Mouse (Mus musculus) forebrain, embryonic 14.5 days (tissue): ENCODE measurements at regions not wholly inside any gene's neighbourhood (a gene's known extent, or its start where the extent isn't known, plus 50 kb on each side); places are given as distances from the start of the nearest gene placed in this dataset.

Experiments used
- ATAC-seq: fragments of 200-750 bp; cut with Nextera tagmentation; 2 replicates; pipeline ENCODE4 v1.8.0; 2017; ENCODE audit warnings: mild to moderate bottlenecking, moderate library complexity
- DNase-seq: peaks from one replicate; pipeline ENCODE4 v3.0.0-alpha.2; 2015; ENCODE audit warnings: low spot score
- H3K27ac ChIP-seq: fragments of 300-500 bp; sonication (generic); 2 replicates; pipeline ENCODE4 v1.5.1; 2014; ENCODE audit warnings: low read depth, mild to moderate bottlenecking, control low read depth, low read length, moderate library complexity
- H3K27me3 ChIP-seq: fragments of 300-500 bp; sonication (generic); replicated peaks from 2 replicates; pipeline ENCODE4 v1.6.1; 2014; ENCODE audit warnings: low read length, control low read depth, mixed read lengths; ENCODE audit not compliant: control insufficient read depth, insufficient read depth
- H3K36me3 ChIP-seq: fragments of 300-500 bp; sonication (generic); 2 replicates; pipeline ENCODE4 v1.6.1; 2014; ENCODE audit warnings: low read length, control low read depth; ENCODE audit not compliant: control insufficient read depth, insufficient read depth
- H3K4me1 ChIP-seq: fragments of 300-500 bp; sonication (generic); 2 replicates; pipeline ENCODE4 v1.6.1; 2014; ENCODE audit warnings: antibody characterized with exemption, low read length, control low read depth; ENCODE audit not compliant: control insufficient read depth, insufficient read depth
- H3K4me2 ChIP-seq: fragments of 300-500 bp; sonication (generic); 2 replicates; pipeline ENCODE4 v1.6.1; 2014; ENCODE audit warnings: mild to moderate bottlenecking, control low read depth, low read length
- H3K4me3 ChIP-seq: fragments of 300-500 bp; sonication (generic); 2 replicates; pipeline ENCODE4 v1.5.1; 2014; ENCODE audit warnings: low read depth, low read length, control low read depth
- H3K9ac ChIP-seq: fragments of 300-500 bp; sonication (generic); 2 replicates; pipeline ENCODE4 v1.6.1; 2014; ENCODE audit warnings: mild to moderate bottlenecking, low read length, control low read depth, moderate library complexity
- H3K9me3 ChIP-seq: fragments of 300-500 bp; sonication (generic); replicated peaks from 2 replicates; pipeline ENCODE4 v1.6.1; 2016; ENCODE audit warnings: low read length, control low read depth, mixed read lengths; ENCODE audit not compliant: control insufficient read depth
- WGBS: fragments of 180-500 bp; shearing (Covaris S2); extraction: QIAGEN DNeasy Blood & Tissue Kit; methylation state at CpG from one replicate; pipeline ENCODE4 v1.1.7; 2014; 5-methylcytosine and 5-hydroxymethylcytosine counted together

DNA sequence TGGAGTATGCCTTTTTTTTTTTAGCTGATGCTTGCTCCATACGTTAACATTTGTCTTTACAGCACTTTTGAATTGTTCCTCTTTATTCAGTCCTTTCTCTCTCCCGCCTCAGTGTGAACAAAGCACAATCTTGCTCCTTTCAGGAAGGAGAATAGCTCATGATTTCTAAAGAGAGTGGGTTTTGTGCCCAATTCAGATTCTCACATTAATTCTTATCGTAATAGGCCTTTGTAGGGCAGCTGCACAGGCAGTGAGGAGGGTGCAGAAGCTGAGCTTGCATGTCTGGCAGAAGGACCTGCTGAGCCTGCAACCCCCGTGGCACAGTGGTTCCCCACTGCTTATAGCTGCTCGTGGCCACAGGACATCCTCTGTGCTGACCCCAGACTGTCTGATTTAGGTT is 169.2 kb downstream of the Ackr3 start:
- Histone ChIP-seq H3K9me3 (no peaks in the 10 kb centered on the region; the same call in 1 of the 2 replicates), H3K4me2 (no peak overlapping the region), H3K36me3 (no peaks in the 10 kb centered on the region), H3K9ac (no peak overlapping the region), H3K4me3 (no peak overlapping the region), H3K27ac (no peak overlapping the region), H3K4me1 (no peaks in the 10 kb centered on the region), H3K27me3 (no peaks in the 10 kb centered on the region)
- WGBS, result 59% methylated on average over 5 of the region's 5 CpGs
- ATAC-seq (peak; percentile 71), DNase-seq (peak; percentile 55)

DNA sequence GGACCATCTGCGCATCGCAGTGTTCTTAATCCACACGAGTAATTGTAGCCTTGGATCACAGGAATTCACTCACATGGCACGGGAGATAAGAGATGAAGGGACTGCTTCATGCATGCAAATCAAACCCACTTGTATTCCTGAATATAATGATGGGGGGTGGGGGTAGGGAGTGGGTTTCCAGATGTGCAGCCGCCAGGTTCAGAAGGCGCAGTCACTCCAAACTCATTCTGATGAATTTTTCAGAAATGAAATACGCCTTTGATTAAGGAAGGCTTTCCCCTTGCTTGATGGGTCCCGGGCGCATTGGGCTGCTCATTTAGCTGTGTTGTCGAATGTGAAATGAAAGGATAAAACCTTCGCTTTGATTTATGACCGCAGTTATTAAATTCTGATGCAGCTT is 170.7 kb downstream of the Ackr3 start:
- no peaks in the 10 kb centered on the region for H3K36me3 ChIP-seq
- no peaks in the 10 kb centered on the region; the same call in 1 of the 2 replicates for H3K9me3 ChIP-seq
- no peaks in the 10 kb centered on the region for H3K27me3 ChIP-seq
- H3K9ac ChIP-seq, result no peak overlapping the region
- ATAC-seq (peak; percentile 58; the same call in 1 of the 2 replicates), DNase-seq (peak; percentile 51)
- WGBS, result 82% methylated on average over 12 of the region's 12 CpGs
- H3K4me1 ChIP-seq, result no peaks in the 10 kb centered on the region
- H3K27ac ChIP-seq, result peak overlapping the region; percentile 63; the same call in 1 of the 2 replicates
- H3K4me2 ChIP-seq, result no peak overlapping the region
- no peak overlapping the region for H3K4me3 ChIP-seq

DNA sequence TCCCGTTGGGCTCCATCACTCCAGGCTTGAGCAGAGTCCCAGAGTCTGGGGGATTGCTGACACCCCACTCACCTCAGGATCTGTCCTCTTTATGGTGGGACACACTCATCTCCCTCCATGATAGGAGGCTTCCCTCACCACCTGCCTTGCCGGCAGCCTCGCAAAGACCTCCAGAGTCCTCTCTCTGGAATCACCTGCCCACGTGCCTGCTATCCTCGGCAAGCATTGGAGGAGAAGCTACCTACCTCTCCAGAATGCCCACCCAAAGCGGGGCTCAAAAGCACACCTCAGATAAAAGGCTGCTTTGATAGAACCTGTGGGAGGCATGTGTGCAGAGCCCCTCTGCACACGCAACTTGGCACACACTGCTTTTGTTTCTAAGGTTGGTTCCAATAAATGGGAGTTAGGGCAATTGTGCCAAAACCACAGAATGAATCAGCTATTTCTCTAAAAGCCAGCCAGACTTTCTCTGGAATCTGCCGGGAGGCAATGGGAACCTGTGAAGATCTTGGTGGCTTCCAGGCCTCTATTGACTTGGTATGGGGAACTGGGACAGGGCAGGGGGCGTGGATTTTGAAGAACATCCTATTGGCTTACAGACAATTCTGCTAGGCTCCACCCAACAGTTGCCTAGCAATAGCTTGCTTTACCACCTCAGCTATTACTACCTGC is 176.4 kb downstream of the Ackr3 start:
- Histone ChIP-seq H3K27ac (no peak overlapping the region), H3K4me3 (no peak overlapping the region), H3K4me1 (0 out of 2 replicates have a peak, but pooled peaks cover 4% of the 10 kb centered on the region), H3K36me3 (no peaks in the 10 kb centered on the region), H3K9ac (no peak overlapping the region), H3K4me2 (no peak overlapping the region), H3K27me3 (no peaks in the 10 kb centered on the region), H3K9me3 (no peaks in the 10 kb centered on the region)
- peak; percentile 37 for DNase-seq
- 77% methylated on average over 9 of the region's 9 CpGs for WGBS
- no peak for ATAC-seq

DNA sequence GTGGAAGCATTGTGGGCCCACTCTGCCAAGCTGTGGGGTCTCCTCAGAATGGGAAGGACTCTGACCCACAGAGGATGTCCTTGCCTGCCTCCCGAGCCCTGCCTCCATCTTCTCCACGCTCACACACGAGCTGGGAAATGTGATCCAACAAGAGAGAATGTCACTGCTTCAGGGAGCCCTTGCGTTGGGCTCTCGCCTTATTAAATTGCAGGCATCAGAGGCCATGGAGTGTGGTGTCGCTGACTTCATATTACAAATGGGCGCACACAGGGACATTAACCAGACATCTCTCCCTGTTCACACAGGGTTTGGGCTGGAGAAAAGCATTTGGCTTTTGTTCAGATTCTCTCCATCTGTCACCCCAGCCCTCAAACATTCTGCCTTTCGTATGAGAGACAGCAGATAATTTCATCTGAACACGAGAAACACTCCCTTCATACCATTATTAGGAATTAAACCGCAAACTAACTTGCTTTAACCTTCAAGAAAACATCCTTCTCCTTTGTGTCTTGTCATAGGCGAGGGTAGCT is 179.2 kb downstream of the Ackr3 start:
- DNase-seq, result peak; percentile 34
- Histone ChIP-seq H3K9ac (no peak overlapping the region), H3K4me2 (no peak overlapping the region), H3K27ac (no peak overlapping the region), H3K36me3 (no peaks in the 10 kb centered on the region), H3K27me3 (no peaks in the 10 kb centered on the region), H3K4me1 (0 out of 2 replicates have a peak, but pooled peaks cover 4% of the 10 kb centered on the region), H3K4me3 (no peak overlapping the region), H3K9me3 (no peaks in the 10 kb centered on the region)
- WGBS, result 77% methylated on average over 11 of the region's 11 CpGs
- no peak for ATAC-seq

DNA sequence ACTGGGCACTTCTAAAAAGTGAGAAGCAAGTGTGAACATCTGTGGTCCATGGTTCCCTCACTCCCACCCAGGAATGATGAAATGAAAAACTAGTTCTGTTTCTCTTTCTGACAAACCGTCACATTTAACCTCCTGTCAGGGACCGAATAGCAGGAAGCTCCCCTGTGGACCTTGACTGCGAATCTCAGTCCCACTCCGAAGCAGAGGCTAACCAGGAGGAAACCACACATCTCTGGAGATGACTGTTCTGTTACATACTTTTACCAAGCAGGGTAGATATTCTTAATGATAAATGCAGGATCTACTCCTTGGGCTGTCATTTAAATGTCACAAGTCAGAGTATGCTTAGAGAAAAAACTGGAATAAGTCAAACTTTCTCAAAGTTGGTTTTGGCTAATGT is 181.2 kb downstream of the Ackr3 start:
- Histone ChIP-seq H3K9me3 (no peaks in the 10 kb centered on the region), H3K27ac (no peak overlapping the region), H3K9ac (no peak overlapping the region), H3K4me3 (no peak overlapping the region), H3K36me3 (no peaks in the 10 kb centered on the region), H3K4me2 (no peak overlapping the region), H3K27me3 (no peaks in the 10 kb centered on the region), H3K4me1 (0 out of 2 replicates have a peak, but pooled peaks cover 4% of the 10 kb centered on the region)
- 88% methylated on average over 4 of the region's 4 CpGs for WGBS
- DNase-seq (no peak), ATAC-seq (no peak)

DNA sequence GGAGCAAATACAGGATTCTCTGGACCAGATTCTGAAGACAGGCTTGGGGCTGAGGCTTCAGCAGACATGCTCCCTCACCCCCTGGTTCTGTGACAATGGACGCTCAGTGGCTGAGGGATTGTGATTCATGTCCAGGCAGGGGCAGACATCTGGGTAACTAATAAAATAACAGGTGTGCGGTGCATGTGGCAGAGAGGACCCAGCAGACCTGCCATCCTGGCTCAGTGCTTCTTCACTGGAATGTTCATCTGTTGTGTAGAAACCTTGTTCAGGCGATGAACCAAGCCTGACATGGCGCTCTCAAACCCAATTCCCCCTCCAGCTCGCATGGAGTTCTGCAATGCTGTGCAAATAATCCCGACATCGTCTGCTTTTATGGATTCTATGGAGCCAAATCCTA is 183.0 kb downstream of the Ackr3 start:
- H3K9me3 ChIP-seq, result no peaks in the 10 kb centered on the region
- H3K4me2 ChIP-seq, result no peak overlapping the region
- no peaks in the 10 kb centered on the region for H3K36me3 ChIP-seq
- H3K9ac ChIP-seq, result no peak overlapping the region
- H3K27me3 ChIP-seq, result no peaks in the 10 kb centered on the region
- no peak overlapping the region for H3K27ac ChIP-seq
- 0 out of 2 replicates have a peak, but pooled peaks cover 4% of the 10 kb centered on the region for H3K4me1 ChIP-seq
- ATAC-seq (no peak), DNase-seq (no peak)
- 89% methylated on average over 7 of the region's 7 CpGs for WGBS
- no peak overlapping the region for H3K4me3 ChIP-seq

DNA sequence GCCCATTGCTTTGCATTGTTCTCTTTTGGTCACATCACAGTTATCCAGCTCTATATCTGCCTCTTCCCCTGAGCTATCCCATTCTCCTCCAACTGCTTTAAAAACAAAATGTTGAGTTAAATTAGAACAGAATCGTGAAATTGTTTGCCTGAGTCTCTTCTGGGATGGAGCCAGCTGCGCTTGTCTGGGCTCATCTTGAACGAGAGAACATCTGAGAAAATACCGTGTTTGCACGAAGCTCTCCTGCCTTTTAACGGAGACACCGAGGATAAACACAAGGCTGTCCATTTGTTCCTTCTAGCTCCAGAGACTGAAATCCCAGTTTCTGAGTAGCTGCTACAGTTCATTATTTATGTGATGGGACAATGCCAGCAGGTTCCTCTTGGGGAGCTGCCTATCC is 186.6 kb downstream of the Ackr3 start:
- no peak overlapping the region for H3K27ac ChIP-seq
- H3K4me1 ChIP-seq, result no peaks in the 10 kb centered on the region
- H3K9me3 ChIP-seq, result no peaks in the 10 kb centered on the region
- 78% methylated on average over 7 of the region's 7 CpGs for WGBS
- H3K9ac ChIP-seq, result no peak overlapping the region
- H3K4me2 ChIP-seq, result no peak overlapping the region
- ATAC-seq, result no peak
- no peak overlapping the region for H3K4me3 ChIP-seq
- no peaks in the 10 kb centered on the region for H3K36me3 ChIP-seq
- no peak for DNase-seq
- no peaks in the 10 kb centered on the region for H3K27me3 ChIP-seq

DNA sequence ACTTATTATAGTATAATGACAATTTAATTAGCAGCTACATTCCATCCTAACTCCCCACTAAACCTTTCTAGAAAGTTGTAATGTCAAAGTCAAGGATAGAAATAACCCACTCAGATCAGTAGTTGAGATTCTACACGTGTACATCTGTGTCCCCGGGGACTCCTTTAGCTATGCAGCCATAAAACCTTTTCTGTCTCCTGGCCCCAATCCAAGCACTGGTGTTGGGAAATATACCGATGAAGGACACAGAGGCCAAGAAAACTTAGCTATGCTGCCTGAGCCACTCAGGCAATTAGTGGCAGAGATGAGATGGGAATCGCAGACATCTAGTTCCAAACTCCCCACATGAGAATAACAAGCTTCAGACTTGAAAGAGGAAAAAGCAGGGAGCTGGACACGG is 190.1 kb downstream of the Ackr3 start:
- Histone ChIP-seq H3K27me3 (no peaks in the 10 kb centered on the region), H3K9me3 (no peaks in the 10 kb centered on the region), H3K4me3 (no peak overlapping the region), H3K4me1 (peaks cover 5% of the 10 kb centered on the region; the same call in 1 of the 2 replicates), H3K9ac (no peak overlapping the region), H3K4me2 (no peak overlapping the region), H3K27ac (no peak overlapping the region), H3K36me3 (no peaks in the 10 kb centered on the region)
- ATAC-seq (no peak), DNase-seq (no peak)
- WGBS, result 78% methylated on average over 5 of the region's 5 CpGs

DNA sequence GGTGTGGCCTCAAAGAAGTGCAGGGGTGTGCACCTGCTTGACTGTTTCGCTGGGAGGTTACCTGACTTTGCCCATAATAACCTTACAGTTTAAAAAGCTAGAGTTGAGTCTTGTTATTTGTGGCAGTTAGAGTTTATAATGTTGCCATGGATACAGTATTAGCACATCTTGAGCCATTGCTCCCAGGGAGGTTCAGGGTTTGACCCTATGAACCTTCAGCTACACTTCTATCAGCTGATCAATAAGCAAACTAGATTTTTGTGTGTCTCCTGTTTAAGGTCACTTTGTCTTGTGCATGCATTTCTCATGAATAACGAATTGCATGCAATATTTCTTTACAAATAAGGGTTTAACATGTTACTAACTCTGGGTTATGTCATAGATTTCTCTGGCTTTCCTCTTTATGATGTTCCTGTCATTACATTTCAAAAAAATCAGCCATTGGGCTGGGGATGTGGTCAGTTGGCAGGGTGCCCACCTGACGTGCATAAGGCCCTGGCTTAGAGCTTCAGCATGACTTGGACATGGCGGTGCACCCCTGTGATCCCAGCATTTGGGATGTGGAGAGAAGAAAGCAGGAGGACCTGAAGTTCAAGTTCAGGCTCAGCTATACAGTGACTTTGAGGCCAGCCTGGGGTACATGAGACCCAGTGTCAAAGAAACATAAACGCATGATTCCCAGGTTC is 191.7 kb downstream of the Ackr3 start:
- Histone ChIP-seq H3K36me3 (no peaks in the 10 kb centered on the region), H3K9ac (no peak overlapping the region), H3K4me3 (no peak overlapping the region), H3K27ac (no peak overlapping the region), H3K9me3 (no peaks in the 10 kb centered on the region), H3K4me1 (peaks cover 5% of the 10 kb centered on the region; the same call in 1 of the 2 replicates), H3K4me2 (no peak overlapping the region), H3K27me3 (no peaks in the 10 kb centered on the region)
- DNase-seq (no peak), ATAC-seq (no peak)
- 85% methylated on average over 5 of the region's 5 CpGs for WGBS
